Mouse (Mus musculus) heart, embryonic 12.5 days (tissue): ENCODE measurements around the gene Snapc3. TPM values are rescaled to one million over a fixed set of nuclear protein-coding genes. Genes with fewer than 3 reads are reported as not detected.

ENCODE experiments used
- polyA plus RNA-seq: library from polyadenylated mRNA; unstranded; fragments of >200 nt; fragmentation: Nextera tagmentation; extraction: Ambion mirVana; gene quantifications from 2 replicates; pipeline ENCODE4 v1.2.1, GENCODE M21; 2016

Gene Snapc3
- polyA plus RNA-seq, 1 experiment from 2014 or later, result 32.6 TPM

Other genes starting within 250 kb of the Snapc3 start
- 1.2 and 2.2 TPM in 2 replicates for gene Ttc39b, start 93.5 kb upstream of the Snapc3 start, polyA plus RNA-seq
- gene Psip1, start 68.7 kb downstream of the Snapc3 start, polyA plus RNA-seq, result 119 and 127 TPM in 2 replicates
- gene Ccdc171, start 107.8 kb downstream of the Snapc3 start, polyA plus RNA-seq, result 3.5 and 3.9 TPM in 2 replicates